Mouse (Mus musculus) spleen, postnatal 14 days (tissue): ENCODE results near the gene Gm20532.

ENCODE experiments used
- DNase-seq, 2 experiments: peaks; one replicate each; pipeline ENCODE4 v3.0.0; 2021 to 2022; ENCODE audit warnings: low spot score in 2 of 2

Gm20532 gene

DNA sequence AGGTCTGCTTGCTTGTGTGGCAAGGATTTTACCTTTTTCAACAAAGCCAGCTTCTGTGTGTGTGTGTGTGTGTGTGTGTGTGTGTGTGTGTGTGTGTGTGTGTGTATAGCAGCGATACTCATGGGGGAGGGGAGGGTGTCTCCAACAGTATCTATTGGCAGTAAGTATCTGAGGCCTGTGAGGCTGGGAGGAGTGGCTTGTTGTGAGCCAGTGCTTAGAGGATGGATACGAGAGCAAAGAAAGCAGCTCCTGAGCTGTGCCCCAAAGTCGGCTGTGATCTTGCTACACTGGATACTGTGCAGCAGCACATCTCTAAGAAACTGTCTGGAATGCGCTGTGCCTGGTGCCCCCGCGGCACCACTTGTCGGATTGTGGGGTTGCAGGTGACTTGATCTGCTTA is 31.5 kb downstream of the Gm20532 start:
- DNase-seq: no peak

DNA sequence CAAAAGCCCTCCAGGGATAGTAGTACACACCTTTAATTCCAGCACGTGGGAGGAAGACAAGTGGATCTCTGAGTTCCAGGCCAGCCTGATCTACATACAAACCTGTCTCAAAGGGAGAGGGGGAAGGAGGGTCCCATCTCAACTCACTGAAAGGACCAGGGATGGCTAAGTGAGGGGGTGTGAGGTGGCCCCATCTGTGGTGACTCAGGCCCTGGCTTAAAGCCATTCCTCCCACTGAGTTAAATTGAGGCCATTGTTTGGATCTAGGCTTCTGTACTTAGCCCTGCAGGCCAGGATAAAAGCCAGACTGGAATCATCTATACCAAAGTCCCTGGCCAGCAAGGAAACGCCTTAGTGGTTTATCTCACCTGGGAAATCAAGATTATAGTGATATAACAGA is 34.8 kb downstream of the Gm20532 start:
- no peak for DNase-seq

DNA sequence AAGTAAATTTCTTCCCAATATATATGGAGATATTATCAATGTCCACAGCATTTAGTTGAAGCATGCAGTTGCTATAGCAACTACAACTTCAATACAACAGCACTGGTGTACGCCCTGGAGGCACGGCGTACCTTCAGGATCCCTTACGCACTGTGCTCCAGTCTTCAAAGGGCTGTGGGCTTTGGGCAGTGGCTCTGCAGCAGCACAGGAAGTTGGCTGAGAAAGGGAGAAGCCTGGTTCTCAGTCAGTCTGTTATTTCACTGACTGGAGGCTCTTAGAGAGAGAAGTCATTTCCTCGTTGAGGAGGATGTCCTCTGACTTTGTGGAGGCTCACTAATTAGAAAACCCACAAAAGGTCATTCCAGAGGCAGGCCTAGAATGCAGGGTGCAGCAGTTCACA is 36.5 kb downstream of the Gm20532 start:
- no peak for DNase-seq

GRCm38 (mm10) chr2:26625419-26625818 is 39.0 kb downstream of the Gm20532 start:
- DNase-seq: no peak

DNA sequence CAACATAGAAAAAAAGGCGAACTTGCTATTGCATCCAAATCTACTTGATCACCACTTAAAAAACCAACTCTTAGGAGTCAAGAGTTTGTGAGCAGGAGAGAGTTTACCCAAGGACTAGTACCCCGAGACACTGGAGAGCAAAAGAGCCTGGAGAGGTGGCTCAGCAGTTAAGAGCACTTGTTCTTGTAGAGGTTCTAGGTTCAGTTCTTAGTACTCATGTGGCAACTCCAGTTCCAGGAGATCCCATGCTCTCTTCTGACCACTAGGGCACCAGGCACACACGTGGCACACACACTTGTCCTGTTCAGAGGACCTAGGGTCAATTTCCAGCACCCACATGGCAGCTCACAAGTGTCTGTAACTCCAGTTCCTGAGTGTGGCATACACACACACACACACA is 39.6 kb downstream of the Gm20532 start:
- DNase-seq: no peak

DNA sequence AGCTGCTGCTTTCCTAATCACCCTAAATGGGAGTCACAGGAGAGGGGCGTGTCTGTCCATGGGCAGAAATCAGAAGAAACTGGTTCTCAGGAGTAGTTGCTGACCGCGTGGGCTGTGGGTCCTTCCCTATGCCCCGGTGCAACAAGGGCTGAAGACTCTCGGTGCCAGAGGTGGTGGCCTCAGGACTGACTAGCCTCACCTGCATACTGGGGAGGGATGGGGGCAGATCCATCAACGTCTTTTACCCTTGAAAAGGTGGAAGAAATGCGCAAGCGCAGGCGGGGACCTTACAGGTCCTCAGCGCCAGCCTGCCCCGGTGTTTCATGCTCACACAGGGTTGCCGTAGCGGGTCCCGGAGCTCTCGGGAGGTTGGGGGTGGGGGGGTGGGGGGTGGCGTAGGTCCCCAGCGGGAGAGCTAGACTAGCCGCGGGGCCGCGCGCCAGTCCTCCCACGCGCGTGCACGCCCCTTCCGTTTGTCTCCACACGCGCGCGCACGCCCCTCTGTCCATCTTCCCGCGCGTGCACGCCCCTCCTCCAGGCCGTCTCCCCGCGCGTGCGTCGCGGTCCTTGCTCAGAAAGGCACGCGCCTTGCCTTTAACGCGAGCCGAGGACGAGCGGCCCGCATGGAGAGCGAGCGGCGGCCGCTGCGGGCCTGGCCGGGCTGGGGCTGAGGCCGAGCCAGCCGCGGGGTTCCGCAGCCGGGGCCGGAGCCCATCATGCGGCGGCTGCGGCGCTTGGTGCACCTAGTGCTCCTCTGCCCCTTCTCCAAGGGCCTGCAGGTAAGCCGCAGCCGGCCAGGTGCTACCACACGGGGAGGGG is 41.7 kb downstream of the Gm20532 start, which contains the start of gene Fam69b:
Gene Fam69b, plus strand, starts transcription at position 537 of the 819 bp plus-strand sequence.
- no peak for DNase-seq

- no peak for DNase-seq
These were observed 42.5 kb downstream of the Gm20532 start for GRCm38 (mm10) chr2:26628792-26629437.

DNA sequence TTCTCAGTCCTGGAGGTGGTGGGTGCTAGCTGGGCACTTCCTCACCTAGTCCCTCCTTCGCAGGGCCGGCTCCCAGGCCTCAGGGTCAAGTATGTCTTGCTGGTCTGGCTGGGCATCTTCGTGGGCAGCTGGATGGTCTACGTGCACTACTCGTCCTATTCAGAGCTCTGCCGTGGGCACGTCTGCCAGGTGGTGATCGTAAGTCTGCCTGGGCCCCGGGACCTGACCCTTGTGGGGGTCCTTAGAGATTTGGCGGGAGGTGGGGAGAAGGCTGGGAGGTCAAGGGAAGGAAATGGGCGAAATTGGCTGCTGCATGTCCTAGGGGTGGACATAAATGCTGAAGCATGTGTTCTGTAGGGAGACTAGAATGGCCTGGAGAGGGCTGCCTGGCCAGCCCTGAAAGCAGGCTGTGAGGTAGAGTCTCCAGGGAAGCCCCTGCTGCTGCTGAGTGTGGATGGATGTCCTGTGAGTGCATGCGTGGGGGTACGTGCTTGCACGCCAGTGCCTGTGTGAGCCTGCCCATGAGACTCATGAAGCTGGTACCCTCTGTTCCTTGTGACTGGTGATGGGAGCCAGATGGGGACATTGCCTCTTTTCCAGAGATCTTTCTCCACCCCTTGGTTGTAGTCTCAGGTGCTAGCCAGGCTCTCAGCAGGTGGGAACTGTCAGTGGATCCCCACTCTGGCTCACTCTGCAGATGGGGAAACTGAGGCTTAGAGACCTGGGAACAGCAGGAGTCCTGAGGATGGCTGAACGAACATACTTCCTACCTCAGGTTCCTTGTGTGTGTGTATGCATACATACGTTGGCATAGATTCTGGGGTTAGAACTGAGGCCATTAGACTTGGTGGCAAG is 46.3 kb downstream of the Gm20532 start:
- no peak for DNase-seq

DNA sequence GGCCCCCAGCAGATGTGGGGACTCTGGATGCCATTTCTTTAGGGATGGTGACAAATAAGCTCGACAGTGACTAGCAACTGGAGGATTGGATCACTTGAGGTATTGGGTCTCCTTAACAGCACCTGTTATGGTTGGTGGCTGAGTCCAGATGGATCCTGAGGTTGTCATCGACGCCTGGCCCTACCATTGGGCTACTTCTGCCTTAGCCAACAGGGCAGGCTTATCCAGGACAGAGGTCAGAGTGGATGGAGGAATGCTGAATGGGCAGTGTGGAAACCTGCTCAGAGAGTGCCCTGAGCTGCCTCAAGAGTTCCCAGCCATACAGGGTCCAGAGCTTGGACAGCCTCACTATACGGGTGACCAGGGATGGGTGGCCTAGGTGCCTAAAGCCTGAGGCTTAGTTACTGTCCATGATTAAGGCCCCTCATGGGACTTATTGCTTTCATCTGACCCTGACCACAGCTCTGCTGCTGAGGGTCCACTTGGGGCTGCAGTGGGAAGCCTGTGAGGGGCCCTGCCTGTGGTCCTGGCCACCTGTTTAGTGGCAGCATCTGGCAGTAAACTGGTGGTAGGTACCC is 47.6 kb downstream of the Gm20532 start:
- no peak for DNase-seq

DNA sequence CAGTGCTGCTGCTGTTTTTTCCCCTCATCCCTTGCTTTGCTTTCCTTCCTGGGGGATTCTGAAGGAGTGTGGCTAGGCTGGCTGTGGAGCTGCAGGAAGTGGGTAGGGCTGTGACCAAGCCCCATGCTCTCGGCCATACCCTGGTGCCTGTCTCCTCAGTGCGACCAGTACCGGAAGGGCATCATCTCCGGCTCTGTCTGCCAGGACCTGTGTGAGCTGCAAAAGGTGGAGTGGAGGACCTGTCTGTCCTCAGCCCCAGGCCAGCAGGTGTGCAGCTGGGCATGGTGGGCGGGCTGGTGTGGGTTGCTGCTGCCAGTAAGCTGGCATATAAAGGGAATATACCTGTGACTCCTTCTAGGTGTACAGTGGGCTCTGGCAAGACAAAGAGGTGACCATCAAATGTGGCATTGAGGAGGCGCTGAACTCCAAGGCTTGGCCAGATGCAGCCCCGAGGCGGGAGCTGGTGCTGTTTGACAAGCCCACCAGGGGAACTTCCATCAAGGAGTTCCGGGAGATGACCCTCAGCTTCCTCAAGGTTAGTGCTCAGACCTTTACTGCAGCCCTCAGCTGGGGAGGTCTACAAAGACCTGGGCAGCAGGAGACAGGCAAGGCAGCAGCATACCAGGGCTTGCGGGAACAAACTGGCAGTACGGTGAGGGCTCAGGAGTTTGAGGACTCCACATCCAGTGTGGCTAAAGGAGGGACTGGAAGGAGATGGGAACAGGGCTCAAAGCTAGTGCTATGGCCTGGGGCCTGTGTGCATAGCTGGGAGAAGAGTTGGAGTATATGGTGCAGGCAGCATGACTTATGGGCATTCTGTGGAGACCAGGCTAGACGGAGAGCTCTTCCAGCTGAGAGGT is 48.4 kb downstream of the Gm20532 start:
- no peak for DNase-seq

GRCm38 (mm10) chr2:26635489-26636324 is 49.3 kb downstream of the Gm20532 start:
- no peak for DNase-seq

DNA sequence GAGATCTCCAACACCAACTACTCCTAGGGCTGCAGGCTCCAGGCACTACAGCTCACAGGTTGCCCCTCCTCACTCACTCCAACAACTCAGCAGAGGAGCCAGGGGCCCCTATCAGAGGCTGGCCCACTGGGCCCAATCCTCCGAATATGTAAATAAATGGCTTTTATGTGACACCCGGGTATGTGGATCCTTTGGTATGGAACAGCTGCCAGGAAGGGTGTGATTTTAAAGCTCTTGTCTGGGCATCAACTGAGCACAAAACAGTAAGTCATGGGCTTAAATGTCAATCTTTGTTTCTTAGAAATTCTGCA is 49.8 kb downstream of the Gm20532 start:
- DNase-seq: no peak

DNA sequence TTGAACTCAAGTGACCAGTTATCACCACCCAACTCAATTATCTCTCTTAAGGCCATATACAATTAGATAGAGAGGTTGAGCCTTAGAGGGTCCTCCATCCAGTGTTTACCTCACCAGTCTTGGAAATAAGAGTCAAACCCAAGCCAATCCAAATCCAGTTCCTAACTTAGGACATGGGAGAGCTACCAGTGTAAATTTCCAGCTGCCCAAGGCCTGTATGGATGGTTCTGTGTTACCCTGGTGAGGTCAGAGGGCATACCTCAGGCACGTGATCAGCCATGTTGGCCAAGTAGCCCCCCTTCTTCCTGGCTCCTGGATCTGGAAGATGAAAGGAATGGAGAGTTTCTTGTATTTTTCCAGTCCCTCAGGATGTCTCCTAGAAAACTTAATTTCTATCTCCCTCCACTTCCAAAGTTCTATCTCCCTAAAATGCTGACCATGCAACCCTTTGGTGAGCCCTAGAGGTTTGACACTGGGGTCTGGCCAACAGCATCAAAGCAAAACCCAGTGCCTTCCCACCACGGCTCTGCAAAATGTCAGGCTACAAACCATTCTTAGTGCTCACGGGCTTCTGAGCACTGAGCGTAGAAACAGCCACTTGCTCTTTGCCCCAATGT is 51.0 kb downstream of the Gm20532 start:
- DNase-seq: no peak

DNA sequence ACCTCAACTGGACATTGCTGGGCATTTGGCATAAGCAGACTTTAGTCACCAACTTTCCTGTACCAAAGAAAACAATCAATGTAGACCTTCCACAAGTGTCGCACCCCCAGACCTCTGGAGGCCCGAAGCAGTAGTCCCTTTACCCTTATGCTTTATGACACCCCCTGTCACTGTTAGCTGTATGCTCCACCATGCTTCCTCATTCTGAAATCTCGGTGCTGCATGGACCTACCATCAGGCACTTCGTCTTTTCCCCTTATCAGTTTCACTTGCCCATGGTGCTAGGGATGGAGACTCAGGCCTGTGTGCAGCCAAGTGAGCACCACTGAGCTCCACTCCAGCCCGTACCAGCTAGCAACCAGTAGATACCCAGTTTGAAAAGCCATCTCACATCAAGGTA is 51.6 kb downstream of the Gm20532 start:
- DNase-seq: no peak

DNA sequence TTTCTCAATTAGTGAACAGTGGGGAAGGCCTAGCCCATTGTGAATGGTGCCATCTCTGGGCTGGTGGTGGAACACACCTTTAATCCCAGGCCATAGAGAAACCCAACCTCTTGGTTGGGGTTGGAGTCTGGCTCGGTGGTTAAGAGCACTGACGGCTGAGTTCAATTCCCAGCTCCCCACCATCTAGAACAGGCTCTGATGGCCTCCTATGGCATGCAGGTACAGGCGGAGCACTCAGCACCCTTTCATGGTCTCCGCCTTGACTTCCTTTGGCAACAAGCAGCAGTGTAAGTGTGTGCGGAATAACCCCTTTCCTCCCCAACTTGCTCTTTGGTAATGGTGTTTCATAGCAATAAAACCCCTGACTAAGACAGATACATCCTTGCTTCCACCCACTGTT is 52.1 kb downstream of the Gm20532 start:
- DNase-seq: no peak

DNA sequence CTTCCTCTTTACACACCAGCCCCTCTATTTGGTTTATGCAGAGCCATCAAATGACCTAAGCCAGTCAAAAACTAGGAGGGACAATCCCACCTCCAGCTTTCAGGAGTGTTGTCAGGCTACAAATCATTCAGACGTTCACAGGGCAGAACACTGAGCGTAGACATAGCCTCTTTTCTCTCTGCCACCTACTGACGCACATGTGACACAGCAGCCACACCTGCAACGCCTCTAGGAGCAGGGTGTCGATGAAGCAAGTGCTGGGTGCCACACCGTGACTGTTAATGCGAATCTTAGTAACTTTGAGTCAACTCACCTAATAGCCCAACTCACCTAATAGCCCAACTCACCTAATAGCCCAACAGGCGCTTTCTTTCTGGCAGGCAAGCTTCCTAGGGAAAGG is 52.6 kb downstream of the Gm20532 start:
- DNase-seq: peak in 1 of 2 experiments; percentile 45

DNA sequence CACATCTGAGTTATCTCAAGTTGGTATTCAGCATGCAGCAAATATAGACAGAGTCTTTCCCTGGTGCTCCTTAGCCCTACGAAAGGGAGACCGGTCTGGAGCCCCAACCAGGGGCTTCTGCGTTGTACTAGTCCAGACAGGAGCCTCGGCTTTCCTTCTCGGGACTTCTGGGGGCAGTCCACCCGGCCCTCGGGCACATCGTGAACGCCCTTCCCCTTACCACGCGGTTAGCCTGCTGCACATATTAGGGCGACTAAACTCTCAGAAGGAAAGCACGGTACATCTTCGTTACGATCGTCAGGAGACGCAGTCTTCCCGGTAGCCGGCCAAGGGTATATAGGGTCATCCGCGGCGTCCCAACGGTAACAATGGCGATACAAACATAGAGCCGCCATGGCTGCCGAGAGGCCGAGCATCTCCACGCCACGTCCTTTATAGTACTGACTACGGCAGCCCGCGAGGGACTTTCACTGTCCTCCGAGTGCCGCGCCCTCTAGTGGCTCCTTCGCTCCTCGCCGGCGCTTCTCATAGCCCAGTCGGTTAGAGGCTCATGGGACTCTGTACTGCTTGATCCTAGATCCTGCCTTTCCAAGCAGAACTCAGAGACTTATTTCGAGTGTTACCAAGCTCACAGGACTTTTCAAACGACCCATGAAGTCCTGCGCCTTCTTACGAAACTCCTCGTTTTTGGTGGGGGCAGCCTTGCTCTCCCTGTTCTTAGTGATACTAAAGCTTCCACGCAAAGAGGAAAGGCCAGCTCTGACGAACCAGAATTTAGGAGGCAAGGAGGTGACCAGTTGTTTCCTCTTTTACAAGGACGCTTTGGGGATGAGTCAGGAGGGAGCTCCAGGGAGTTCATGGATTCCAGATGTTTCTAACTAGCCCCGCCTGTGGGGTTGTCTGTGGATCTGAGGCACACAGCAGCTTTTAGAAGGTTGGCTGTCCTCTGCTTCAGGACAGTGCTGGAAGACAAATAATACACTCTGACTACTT is 53.7 kb downstream of the Gm20532 start:
- peak; percentile 91 to 97 for DNase-seq

GRCm38 (mm10) chr2:26641006-26641647 is 54.7 kb downstream of the Gm20532 start:
- DNase-seq: no peak
